Mouse (Mus musculus): ENCODE data around the gene Cldn7. TPM values are rescaled to one million over a fixed set of nuclear protein-coding genes. Genes with fewer than 3 reads are reported as not detected.

The Cldn7 gene
- polyA plus RNA-seq, 1 experiment from 2014 or later = 2.4 TPM

- Histone ChIP-seq H3K4me2 (peak overlapping the region; percentile 88), H3K9ac (peak overlapping the region; percentile 66), H3K4me3 (replicated peaks) (peak overlapping the region; percentile 62), H3K27me3 (peaks cover 58% of the 10 kb centered on the region), H3K9me3 (replicated peaks) (no peaks in the 10 kb centered on the region), H3K4me1 (replicated peaks) (peaks cover 37% of the 10 kb centered on the region), H3K27ac (no peak overlapping the region), H3K36me3 (no peaks in the 10 kb centered on the region)
- DNase-seq (no peak), ATAC-seq (ENCODE audit: low read depth) (no peak)
- WGBS (ENCODE audit: insufficient replicate concordance) = 19% methylated on average over 6 of the region's 6 CpGs
Measured at GRCm38 (mm10) chr11:69934681-69935080, 29.9 kb upstream of the Cldn7 start.

- Histone ChIP-seq H3K4me2 (peak within 1 kb of the TSS; percentile 88), H3K4me3 (replicated peaks) (peak within 1 kb of the TSS; percentile 62), H3K27ac (no peak within 1 kb of the TSS), H3K36me3 (no peaks in the 10 kb centered on the region), H3K27me3 (peaks cover 64% of the 10 kb centered on the region), H3K9ac (peak within 1 kb of the TSS; percentile 66), H3K9me3 (replicated peaks) (no peaks in the 10 kb centered on the region), H3K4me1 (replicated peaks) (peaks cover 35% of the 10 kb centered on the region)
- WGBS (ENCODE audit: insufficient replicate concordance) = 2% methylated on average over 56 of the region's 62 CpGs
- DNase-seq (peak; percentile 82), ATAC-seq (ENCODE audit: low read depth) (peak; percentile 79)
Measured at GRCm38 (mm10) chr11:69935137-69935879, 29.3 kb upstream of the Cldn7 start, which contains the start of gene Ybx2. TSS of gene Ybx2 (plus strand) at chr11:69935796.

- DNase-seq (no peak), ATAC-seq (ENCODE audit: low read depth) (no peak)
- Histone ChIP-seq H3K4me1 (replicated peaks) (peaks cover 35% of the 10 kb centered on the region), H3K27me3 (peaks cover 70% of the 10 kb centered on the region), H3K27ac (no peak overlapping the region), H3K4me3 (replicated peaks) (peak overlapping the region; percentile 62), H3K9ac (peak overlapping the region; percentile 66), H3K4me2 (peak overlapping the region; percentile 88), H3K9me3 (replicated peaks) (no peaks in the 10 kb centered on the region), H3K36me3 (no peaks in the 10 kb centered on the region)
- WGBS (ENCODE audit: insufficient replicate concordance) = 5% methylated on average over 30 of the region's 30 CpGs
Measured at GRCm38 (mm10) chr11:69936156-69936555, 28.4 kb upstream of the Cldn7 start.

GRCm38 (mm10) chr11:69936714-69937347 is 27.7 kb upstream of the Cldn7 start:
- WGBS (ENCODE audit: insufficient replicate concordance) = 45% methylated on average over 9 of the region's 9 CpGs
- no peak overlapping the region for H3K27ac ChIP-seq
- peaks cover 35% of the 10 kb centered on the region for H3K4me1 ChIP-seq (replicated peaks)
- no peaks in the 10 kb centered on the region for H3K9me3 ChIP-seq (replicated peaks)
- peak overlapping the region; percentile 88; the same call in 1 of the 2 replicates for H3K4me2 ChIP-seq
- H3K27me3 ChIP-seq = peaks cover 75% of the 10 kb centered on the region
- peaks cover under 1% of the 10 kb centered on the region; the same call in 1 of the 2 replicates for H3K36me3 ChIP-seq
- ATAC-seq (ENCODE audit: low read depth) (no peak), DNase-seq (no peak)
- no peak overlapping the region for H3K4me3 ChIP-seq (replicated peaks)
- no peak overlapping the region for H3K9ac ChIP-seq

GRCm38 (mm10) chr11:69937385-69937784 is 27.2 kb upstream of the Cldn7 start:
- peaks cover 6% of the 10 kb centered on the region for H3K36me3 ChIP-seq
- no peak overlapping the region for H3K4me2 ChIP-seq
- WGBS (ENCODE audit: insufficient replicate concordance) = 47% methylated on average over 3 of the region's 4 CpGs
- H3K27ac ChIP-seq = no peak overlapping the region
- peaks cover 80% of the 10 kb centered on the region for H3K27me3 ChIP-seq
- ATAC-seq (ENCODE audit: low read depth) (no peak), DNase-seq (no peak)
- H3K4me1 ChIP-seq (replicated peaks) = peaks cover 35% of the 10 kb centered on the region
- no peaks in the 10 kb centered on the region for H3K9me3 ChIP-seq (replicated peaks)
- no peak overlapping the region for H3K4me3 ChIP-seq (replicated peaks)
- H3K9ac ChIP-seq = no peak overlapping the region

- WGBS (ENCODE audit: insufficient replicate concordance) = 55% methylated on average over 5 of the region's 5 CpGs
- H3K4me3 ChIP-seq (replicated peaks) = no peak overlapping the region
- H3K27ac ChIP-seq = no peak overlapping the region
- DNase-seq = no peak
- peaks cover 84% of the 10 kb centered on the region for H3K27me3 ChIP-seq
- H3K4me2 ChIP-seq = no peak overlapping the region
- no peak overlapping the region for H3K9ac ChIP-seq
- no peak for ATAC-seq (ENCODE audit: low read depth)
- peaks cover 37% of the 10 kb centered on the region for H3K4me1 ChIP-seq (replicated peaks)
- H3K36me3 ChIP-seq = peaks cover 10% of the 10 kb centered on the region
- no peaks in the 10 kb centered on the region for H3K9me3 ChIP-seq (replicated peaks)
Measured at GRCm38 (mm10) chr11:69937834-69938233, 26.7 kb upstream of the Cldn7 start.

- Histone ChIP-seq H3K36me3 (peaks cover 16% of the 10 kb centered on the region), H3K4me2 (no peak overlapping the region), H3K9me3 (replicated peaks) (no peaks in the 10 kb centered on the region), H3K4me3 (replicated peaks) (no peak overlapping the region), H3K27me3 (peaks cover 90% of the 10 kb centered on the region), H3K27ac (no peak overlapping the region), H3K9ac (no peak overlapping the region), H3K4me1 (replicated peaks) (peaks cover 43% of the 10 kb centered on the region)
- DNase-seq (no peak), ATAC-seq (ENCODE audit: low read depth) (no peak)
- WGBS (ENCODE audit: insufficient replicate concordance) = 27% methylated on average over 9 of the region's 9 CpGs
Measured at GRCm38 (mm10) chr11:69938401-69938979, 26.1 kb upstream of the Cldn7 start.

GRCm38 (mm10) chr11:69939181-69939580 is 25.4 kb upstream of the Cldn7 start:
- 39% methylated on average over 5 of the region's 5 CpGs for WGBS (ENCODE audit: insufficient replicate concordance)
- Histone ChIP-seq H3K36me3 (peaks cover 23% of the 10 kb centered on the region), H3K9me3 (replicated peaks) (no peaks in the 10 kb centered on the region), H3K27me3 (peaks cover 95% of the 10 kb centered on the region), H3K9ac (no peak overlapping the region), H3K4me1 (replicated peaks) (peaks cover 48% of the 10 kb centered on the region), H3K4me2 (no peak overlapping the region), H3K4me3 (replicated peaks) (no peak overlapping the region), H3K27ac (no peak overlapping the region)
- DNase-seq (no peak), ATAC-seq (ENCODE audit: low read depth) (no peak)

- Histone ChIP-seq H3K4me3 (replicated peaks) (no peak overlapping the region), H3K27ac (no peak overlapping the region), H3K4me2 (no peak overlapping the region), H3K9ac (no peak overlapping the region), H3K27me3 (peaks cover 95% of the 10 kb centered on the region), H3K36me3 (peaks cover 29% of the 10 kb centered on the region), H3K9me3 (replicated peaks) (no peaks in the 10 kb centered on the region), H3K4me1 (replicated peaks) (peaks cover 48% of the 10 kb centered on the region)
- DNase-seq = no peak
- WGBS (ENCODE audit: insufficient replicate concordance) = 86% methylated on average over 17 of the region's 17 CpGs
- ATAC-seq (ENCODE audit: low read depth) = no peak
Measured at GRCm38 (mm10) chr11:69939731-69940130, 24.8 kb upstream of the Cldn7 start.

- no peaks in the 10 kb centered on the region for H3K9me3 ChIP-seq (replicated peaks)
- peaks cover 48% of the 10 kb centered on the region for H3K4me1 ChIP-seq (replicated peaks)
- peaks cover 90% of the 10 kb centered on the region for H3K27me3 ChIP-seq
- DNase-seq = no peak
- H3K36me3 ChIP-seq = peaks cover 41% of the 10 kb centered on the region
- 80% methylated on average over 4 of the region's 4 CpGs for WGBS (ENCODE audit: insufficient replicate concordance)
- no peak overlapping the region for H3K4me3 ChIP-seq (replicated peaks)
- no peak overlapping the region for H3K9ac ChIP-seq
- no peak overlapping the region for H3K4me2 ChIP-seq
- no peak overlapping the region for H3K27ac ChIP-seq
- ATAC-seq (ENCODE audit: low read depth) = no peak
Measured at GRCm38 (mm10) chr11:69940962-69941361, 23.6 kb upstream of the Cldn7 start.

- 66% methylated on average over 13 of the region's 13 CpGs for WGBS (ENCODE audit: insufficient replicate concordance)
- DNase-seq (no peak), ATAC-seq (ENCODE audit: low read depth) (no peak)
- Histone ChIP-seq H3K27ac (peak overlapping the region; percentile 93), H3K9ac (peak overlapping the region; percentile 87), H3K4me3 (replicated peaks) (peak overlapping the region; percentile 78), H3K9me3 (replicated peaks) (no peaks in the 10 kb centered on the region), H3K27me3 (peaks cover 58% of the 10 kb centered on the region), H3K4me1 (replicated peaks) (peaks cover 60% of the 10 kb centered on the region), H3K4me2 (peak overlapping the region; percentile 95), H3K36me3 (peaks cover 41% of the 10 kb centered on the region)
Measured at GRCm38 (mm10) chr11:69945216-69945615, 19.4 kb upstream of the Cldn7 start.
